Mouse (Mus musculus): ENCODE data around the gene Tekt3.

- TF ChIP-seq POLR2A (IDR thresholded peaks at IDR 0.05; ENCODE audit: insufficient read length, low read depth) (no peak), SRF (IDR thresholded peaks at IDR 0.05; ENCODE audit: control insufficient read depth, insufficient read length, low read depth) (no peak), E2F4 (IDR thresholded peaks at IDR 0.05; ENCODE audit: insufficient read depth) (no peak), TCF3 (IDR thresholded peaks at IDR 0.05; ENCODE audit: insufficient read length, low read depth) (no peak)
Observed at GRCm38 (mm10) chr11:63059911-63060310, 1.5 kb upstream of the Tekt3 start.
